Mouse (Mus musculus) embryonic facial prominence, embryonic 14.5 days (tissue): ENCODE results near the gene Cfap46. TPM values are rescaled to one million over a fixed set of nuclear protein-coding genes. Genes with fewer than 3 reads are reported as not detected.
"Not testable (repeated sequence)": the region's sequence is repeated elsewhere in the genome, so short reads cannot be mapped to it uniquely, and the experiment has no call there.

ENCODE experiments used
- ATAC-seq: fragments of 200-750 bp; cut with Nextera tagmentation; 2 replicates; pipeline ENCODE4 v1.8.0; 2017; ENCODE audit warnings: low read depth, moderate number of reproducible peaks, moderate TSS enrichment
- DNase-seq: peaks from one replicate; pipeline ENCODE4 v3.0.0-alpha.2; 2015; ENCODE audit warnings: low spot score
- H3K27ac ChIP-seq: fragments of 300-500 bp; sonication (generic); replicated peaks from 2 replicates; pipeline ENCODE4 v1.5.1; 2014; ENCODE audit warnings: low read depth, mild to moderate bottlenecking, low read length, moderate library complexity
- H3K27me3 ChIP-seq: fragments of 300-500 bp; sonication (generic); replicated peaks from 2 replicates; pipeline ENCODE4 v1.6.1; 2014; ENCODE audit warnings: low read length; ENCODE audit not compliant: control insufficient read depth, insufficient read depth
- H3K36me3 ChIP-seq: fragments of 300-500 bp; sonication (generic); 2 replicates; pipeline ENCODE4 v1.6.1; 2014; ENCODE audit warnings: low read length, mixed read lengths; ENCODE audit not compliant: control insufficient read depth, insufficient read depth
- H3K4me1 ChIP-seq: fragments of 300-500 bp; sonication (generic); 2 replicates; pipeline ENCODE4 v1.6.1; 2014; ENCODE audit warnings: antibody characterized with exemption, low read length; ENCODE audit not compliant: control insufficient read depth, insufficient read depth
- H3K4me2 ChIP-seq: fragments of 300-500 bp; sonication (generic); 2 replicates; pipeline ENCODE4 v1.6.1; 2014; ENCODE audit warnings: low read depth, mild to moderate bottlenecking, low read length, moderate library complexity, mixed read lengths
- H3K4me3 ChIP-seq: fragments of 300-500 bp; sonication (generic); 2 replicates; pipeline ENCODE4 v1.5.1; 2014; ENCODE audit warnings: low read depth, mild to moderate bottlenecking, low read length
- H3K9ac ChIP-seq: fragments of 300-500 bp; sonication (generic); 2 replicates; pipeline ENCODE4 v1.6.1; 2014; ENCODE audit warnings: low read depth, mild to moderate bottlenecking, low read length, moderate library complexity, mixed read lengths
- H3K9me3 ChIP-seq: fragments of 300-500 bp; sonication (generic); 2 replicates; pipeline ENCODE4 v1.6.1; 2016; ENCODE audit warnings: low read length; ENCODE audit not compliant: control insufficient read depth
- whole genome bisulfite sequencing: fragments of 180-500 bp; shearing (Covaris S2); extraction: QIAGEN DNeasy Blood & Tissue Kit; methylation state at CpG from one replicate; pipeline ENCODE4 v1.1.7; 2014; 5-methylcytosine and 5-hydroxymethylcytosine counted together
- polyA plus RNA-seq: library from polyadenylated mRNA; unstranded; fragments of >200 nt; fragmentation: Nextera tagmentation; extraction: Ambion mirVana; gene quantifications from 2 replicates; pipeline ENCODE4 v1.2.1, GENCODE M21; 2014

Cfap46 gene
- polyA plus RNA-seq, 1 experiment from 2014 or later: 1.6 TPM

GRCm38 (mm10) chr7:139685336-139685735 is 1.7 kb upstream of the Cfap46 start:
- Histone ChIP-seq H3K4me1 (no peaks in the 10 kb centered on the region), H3K27me3 (no peaks in the 10 kb centered on the region), H3K9me3 (no peaks in the 10 kb centered on the region), H3K4me2 (no peak overlapping the region), H3K36me3 (no peaks in the 10 kb centered on the region), H3K4me3 (no peak overlapping the region), H3K9ac (no peak overlapping the region), H3K27ac (no peak overlapping the region)
- no peak; the same call in 1 of the 2 replicates for ATAC-seq
- DNase-seq: peak; percentile 39

GRCm38 (mm10) chr7:139684553-139684929 is 924 bp upstream of the Cfap46 start:
- H3K4me2 ChIP-seq: peak overlapping the region; percentile 97
- peak; percentile 97 for DNase-seq
- H3K36me3 ChIP-seq: no peaks in the 10 kb centered on the region
- H3K27ac ChIP-seq: no peak overlapping the region; the same call in 1 of the 2 replicates
- peak; percentile 91 for ATAC-seq
- H3K27me3 ChIP-seq: no peaks in the 10 kb centered on the region
- peak overlapping the region; percentile 55 for H3K4me3 ChIP-seq
- H3K9ac ChIP-seq: peak overlapping the region; percentile 65
- WGBS: under 1% methylated on average over 14 of the region's 14 CpGs
- no peaks in the 10 kb centered on the region for H3K9me3 ChIP-seq
- no peaks in the 10 kb centered on the region for H3K4me1 ChIP-seq

GRCm38 (mm10) chr7:139681921-139682598 is 1.6 kb downstream of the Cfap46 start:
- H3K4me2 ChIP-seq: no peak overlapping the region
- H3K27ac ChIP-seq: no peak overlapping the region
- DNase-seq (no peak), ATAC-seq (no peak)
- WGBS: 75% methylated on average over 11 of the region's 11 CpGs
- H3K27me3 ChIP-seq: no peaks in the 10 kb centered on the region
- no peak overlapping the region for H3K4me3 ChIP-seq
- H3K9ac ChIP-seq: no peak overlapping the region
- no peaks in the 10 kb centered on the region for H3K4me1 ChIP-seq
- no peaks in the 10 kb centered on the region for H3K9me3 ChIP-seq
- no peaks in the 10 kb centered on the region for H3K36me3 ChIP-seq

GRCm38 (mm10) chr7:139676433-139676832 is 7.2 kb downstream of the Cfap46 start:
- H3K4me2 ChIP-seq: no peak overlapping the region
- no peak for ATAC-seq
- 60% methylated on average over 3 of the region's 3 CpGs for WGBS

GRCm38 (mm10) chr7:139666871-139667270 is 16.7 kb downstream of the Cfap46 start:
- H3K4me3 ChIP-seq: no peak overlapping the region
- H3K4me2 ChIP-seq: no peak overlapping the region
- no peaks in the 10 kb centered on the region for H3K9me3 ChIP-seq
- no peaks in the 10 kb centered on the region for H3K4me1 ChIP-seq
- H3K36me3 ChIP-seq: no peaks in the 10 kb centered on the region
- DNase-seq (no peak), ATAC-seq (no peak)
- 81% methylated on average over 8 of the region's 8 CpGs for WGBS
- no peak overlapping the region for H3K9ac ChIP-seq
- no peaks in the 10 kb centered on the region for H3K27me3 ChIP-seq
- no peak overlapping the region for H3K27ac ChIP-seq

More at GRCm38 (mm10) chr7:139676433-139676832, 7.2 kb downstream of the Cfap46 start:
- H3K27me3 ChIP-seq: no peaks in the 10 kb centered on the region
- DNase-seq: no peak
- no peak overlapping the region for H3K9ac ChIP-seq
- no peaks in the 10 kb centered on the region for H3K36me3 ChIP-seq
- H3K9me3 ChIP-seq: no peaks in the 10 kb centered on the region
- no peaks in the 10 kb centered on the region for H3K4me1 ChIP-seq
- H3K27ac ChIP-seq: no peak overlapping the region
- no peak overlapping the region for H3K4me3 ChIP-seq

GRCm38 (mm10) chr7:139663318-139663717 is 20.3 kb downstream of the Cfap46 start:
- H3K27me3 ChIP-seq: no peaks in the 10 kb centered on the region
- H3K9ac ChIP-seq: no peak overlapping the region
- DNase-seq: no peak
- 61% methylated on average over 3 of the region's 3 CpGs for WGBS
- no peak overlapping the region for H3K4me2 ChIP-seq
- H3K36me3 ChIP-seq: no peaks in the 10 kb centered on the region
- no peak overlapping the region for H3K4me3 ChIP-seq
- no peaks in the 10 kb centered on the region for H3K9me3 ChIP-seq
- H3K27ac ChIP-seq: no peak overlapping the region
- H3K4me1 ChIP-seq: no peaks in the 10 kb centered on the region
- ATAC-seq: no peak

- H3K27ac ChIP-seq, ATAC-seq, H3K4me2 ChIP-seq, DNase-seq, H3K4me3 ChIP-seq, H3K4me1 ChIP-seq, H3K27me3 ChIP-seq, H3K9ac ChIP-seq, H3K9me3 ChIP-seq, H3K36me3 ChIP-seq: not testable (repeated sequence)
- 89% methylated on average over 19 of the region's 28 CpGs for WGBS
Observed at GRCm38 (mm10) chr7:139659901-139660300, 23.7 kb downstream of the Cfap46 start.

- no peak overlapping the region for H3K27ac ChIP-seq
- H3K9me3 ChIP-seq: no peaks in the 10 kb centered on the region
- no peaks in the 10 kb centered on the region for H3K4me1 ChIP-seq
- no peaks in the 10 kb centered on the region for H3K27me3 ChIP-seq
- H3K4me3 ChIP-seq: no peak overlapping the region
- WGBS: 62% methylated on average over 7 of the region's 7 CpGs
- no peaks in the 10 kb centered on the region for H3K36me3 ChIP-seq
- ATAC-seq (no peak), DNase-seq (no peak)
- no peak overlapping the region for H3K4me2 ChIP-seq
- H3K9ac ChIP-seq: no peak overlapping the region
Observed at GRCm38 (mm10) chr7:139649698-139650097, 33.9 kb downstream of the Cfap46 start.

GRCm38 (mm10) chr7:139648107-139648824 is 35.4 kb downstream of the Cfap46 start:
- Histone ChIP-seq H3K4me1 (no peaks in the 10 kb centered on the region), H3K27me3 (no peaks in the 10 kb centered on the region), H3K9me3 (no peaks in the 10 kb centered on the region), H3K27ac (no peak overlapping the region), H3K36me3 (no peaks in the 10 kb centered on the region), H3K4me2 (no peak overlapping the region), H3K9ac (no peak overlapping the region), H3K4me3 (no peak overlapping the region)
- peak; percentile 94 for DNase-seq
- 41% methylated on average over 9 of the region's 10 CpGs for WGBS
- ATAC-seq: no peak
